17 mouse cellular contexts compared by ENCODE assay signal in genomic region chr19:38549487-38550058, GRCm38 (mm10).
"Had no signal": no experiment of that assay in that cellular context is flagged by ENCODE, and none has a peak within 500 bp of the region (broad histone marks: within the 10 kb centered on the region; RNA-seq: fewer than 3 reads in every experiment).

No protein-coding gene starts in this region.

- H3K27ac ChIP-seq: intestine, embryonic 15.5 days; kidney, embryonic 15.5 days; liver, embryonic 13.5 days; neural tube, embryonic 12.5 days had no signal

- H3K36me3 ChIP-seq: intestine, embryonic 15.5 days; kidney, embryonic 15.5 days; liver, embryonic 13.5 days; neural tube, embryonic 12.5 days had no signal

- DNase-seq: kidney, adult 11 months; kidney, adult 8-10 months; kidney, postnatal 10 days; kidney, postnatal 4 days; liver, embryonic 13.5 days; lung, adult 2 months; lung, postnatal 14 days; lung, postnatal 4 days; midbrain, embryonic 14.5 days; retina, postnatal 1 day; right cerebral cortex, postnatal 25 days; thymus, adult 18-20 months; thymus, postnatal 36 days had no signal

- H3K27me3 ChIP-seq: intestine, embryonic 15.5 days; kidney, embryonic 15.5 days; liver, embryonic 13.5 days; neural tube, embryonic 12.5 days had no signal

- ATAC-seq: intestine, embryonic 15.5 days had no signal

- H3K9me3 ChIP-seq: intestine, embryonic 15.5 days; kidney, embryonic 15.5 days; liver, embryonic 13.5 days; neural tube, embryonic 12.5 days had no signal

- H3K4me3 ChIP-seq: intestine, embryonic 15.5 days; kidney, embryonic 15.5 days; liver, embryonic 13.5 days; neural tube, embryonic 12.5 days had no signal

- H3K4me2 ChIP-seq: intestine, embryonic 15.5 days; kidney, embryonic 15.5 days; liver, embryonic 13.5 days; midbrain, embryonic 11.5 days; neural tube, embryonic 12.5 days had no signal

- H3K4me1 ChIP-seq: intestine, embryonic 15.5 days; kidney, embryonic 15.5 days; liver, embryonic 13.5 days; neural tube, embryonic 12.5 days had no signal

- H3K9ac ChIP-seq: intestine, embryonic 15.5 days; kidney, embryonic 15.5 days; liver, embryonic 13.5 days; neural tube, embryonic 12.5 days had no signal
